Mouse (Mus musculus) c-Kit-positive CD71-positive TER-119-positive erythroid progenitor cells, embryonic 14.5 days (primary cell): ENCODE data around the gene Tenm4.
"Not testable (repeated sequence)": the region's sequence is repeated elsewhere in the genome, so short reads cannot be mapped to it uniquely, and the experiment has no call there.

Experiments used
- DNase-seq: peaks from one replicate; pipeline ENCODE4 v3.0.0-alpha.2; 2013; ENCODE audit warnings: low spot score

Gene Tenm4

GRCm38 (mm10) chr7:96588567-96588966, 417.5 kb downstream of the Tenm4 start:
- no peak for DNase-seq

GRCm38 (mm10) chr7:96595535-96596295, 424.7 kb downstream of the Tenm4 start:
- DNase-seq, result no peak

GRCm38 (mm10) chr7:96596402-96597195, 425.6 kb downstream of the Tenm4 start:
- DNase-seq, result no peak

- no peak for DNase-seq
Measured at GRCm38 (mm10) chr7:96597871-96598270, 426.8 kb downstream of the Tenm4 start.

- no peak for DNase-seq
Measured at GRCm38 (mm10) chr7:96599081-96599480, 428.0 kb downstream of the Tenm4 start.

GRCm38 (mm10) chr7:96600381-96600941, 429.4 kb downstream of the Tenm4 start:
- no peak for DNase-seq

GRCm38 (mm10) chr7:96604091-96604745, 433.2 kb downstream of the Tenm4 start:
- DNase-seq, result no peak

- no peak for DNase-seq
Measured at GRCm38 (mm10) chr7:96605316-96605715, 434.3 kb downstream of the Tenm4 start.

GRCm38 (mm10) chr7:96609854-96610586, 439.0 kb downstream of the Tenm4 start:
- no peak for DNase-seq

- no peak for DNase-seq
Measured at GRCm38 (mm10) chr7:96617371-96617770, 446.3 kb downstream of the Tenm4 start.

GRCm38 (mm10) chr7:96619930-96620472, 449.0 kb downstream of the Tenm4 start:
- DNase-seq, result no peak

- no peak for DNase-seq
Measured at GRCm38 (mm10) chr7:96626338-96626737, 455.3 kb downstream of the Tenm4 start.

- not testable (repeated sequence) for DNase-seq
Measured at GRCm38 (mm10) chr7:96630551-96630950, 459.5 kb downstream of the Tenm4 start.

- no peak for DNase-seq
Measured at GRCm38 (mm10) chr7:96633008-96633407, 462.0 kb downstream of the Tenm4 start.

- no peak for DNase-seq
Measured at GRCm38 (mm10) chr7:96635830-96636440, 464.9 kb downstream of the Tenm4 start.

GRCm38 (mm10) chr7:96643461-96644204, 472.6 kb downstream of the Tenm4 start:
- DNase-seq, result no peak

GRCm38 (mm10) chr7:96644205-96644531, 473.1 kb downstream of the Tenm4 start:
- no peak for DNase-seq

- DNase-seq, result no peak
Measured at GRCm38 (mm10) chr7:96647657-96648056, 476.6 kb downstream of the Tenm4 start.

- DNase-seq, result no peak
Measured at GRCm38 (mm10) chr7:96648606-96649005, 477.6 kb downstream of the Tenm4 start.

- no peak for DNase-seq
Measured at GRCm38 (mm10) chr7:96649171-96649570, 478.1 kb downstream of the Tenm4 start.
